Mouse (Mus musculus) heart, adult 2 months (tissue): ENCODE measurements around the gene Tnfrsf9. TPM values are rescaled to one million over a fixed set of nuclear protein-coding genes. Genes with fewer than 3 reads are reported as not detected.
"Not testable (repeated sequence)": the region's sequence is repeated elsewhere in the genome, so short reads cannot be mapped to it uniquely, and the experiment has no call there.

Source experiments
- DNase-seq, 2 experiments: peaks; one replicate each; pipeline ENCODE4 v3.0.0; 2021
- H3K27ac ChIP-seq: fragments of 200-600 bp; 2 replicates; pipeline ENCODE4 v1.8.1; 2022
- H3K27me3 ChIP-seq: fragments of 200-500 bp; 2 replicates; pipeline ENCODE4 v1.6.1; 2012; ENCODE audit warnings: mild to moderate bottlenecking, low read length, inconsistent platforms, mixed read lengths; ENCODE audit not compliant: control insufficient read depth, insufficient read depth
- H3K36me3 ChIP-seq: fragments of 200-500 bp; 2 replicates; pipeline ENCODE4 v1.6.1; 2012; ENCODE audit warnings: low read length, inconsistent platforms; ENCODE audit not compliant: control insufficient read depth, insufficient read depth
- H3K4me1 ChIP-seq: fragments of 200-500 bp; 2 replicates; pipeline ENCODE4 v1.6.1; 2011; ENCODE audit warnings: low read length; ENCODE audit not compliant: control insufficient read depth, insufficient read depth
- H3K4me3 ChIP-seq: fragments of 200-600 bp; 2 replicates; pipeline ENCODE4 v1.8.1; 2022
- H3K79me2 ChIP-seq: fragments of 200-500 bp; replicated peaks from 2 replicates; pipeline ENCODE4 v1.6.1; 2012; ENCODE audit warnings: mild to moderate bottlenecking, inconsistent platforms, low read length, moderate library complexity, mixed read lengths; ENCODE audit not compliant: control insufficient read depth, insufficient read depth
- H3K9ac ChIP-seq: fragments of 200-500 bp; 2 replicates; pipeline ENCODE4 v1.6.1; 2012; ENCODE audit warnings: low read depth, mild to moderate bottlenecking, control low read depth, inconsistent platforms, low read length, mixed read lengths
- CTCF ChIP-seq: fragments of 200-600 bp; IDR thresholded peaks from 2 replicates; pipeline ENCODE4 v1.8.1; 2022; ENCODE audit warnings: antibody characterized with exemption, mild to moderate bottlenecking, moderate library complexity
- EP300 ChIP-seq: fragments of 200-500 bp; IDR thresholded peaks from 2 replicates; pipeline ENCODE4 v1.6.1; 2011; ENCODE audit warnings: low read depth, low read length, control low read depth; ENCODE audit not compliant: insufficient read depth
- POLR2A ChIP-seq: fragments of 200-500 bp; IDR thresholded peaks from 2 replicates; pipeline ENCODE4 v1.6.1; 2011; ENCODE audit warnings: mild to moderate bottlenecking, low read depth, low read length, control low read depth; ENCODE audit not compliant: insufficient read depth
- WGBS: fragments of 180-500 bp; shearing (Covaris S2); methylation state at CpG from one replicate; pipeline ENCODE4 v1.1.7; 2018; 5-methylcytosine and 5-hydroxymethylcytosine counted together
- intact Hi-C: fragments of 180-260 bp; cut with DNase I; formaldehyde crosslinking; loops from one replicate; pipeline ENCODE4 v1.15.1; 2025
- polyA plus RNA-seq: library from polyadenylated mRNA; depleted of rRNA; stranded (reverse); fragments of >200 nt; gene quantifications from 2 replicates; pipeline ENCODE4 v1.2.3, GENCODE M21; 2012
- total RNA-seq, 2 experiments: library from RNA; stranded (reverse); gene quantifications; 2 replicates each; pipeline ENCODE4 v1.2.3; 2021

The Tnfrsf9 gene
- total and polyA plus RNA-seq, 3 experiments, result 0.12 to 0.18 (median 0.14) TPM

DNA sequence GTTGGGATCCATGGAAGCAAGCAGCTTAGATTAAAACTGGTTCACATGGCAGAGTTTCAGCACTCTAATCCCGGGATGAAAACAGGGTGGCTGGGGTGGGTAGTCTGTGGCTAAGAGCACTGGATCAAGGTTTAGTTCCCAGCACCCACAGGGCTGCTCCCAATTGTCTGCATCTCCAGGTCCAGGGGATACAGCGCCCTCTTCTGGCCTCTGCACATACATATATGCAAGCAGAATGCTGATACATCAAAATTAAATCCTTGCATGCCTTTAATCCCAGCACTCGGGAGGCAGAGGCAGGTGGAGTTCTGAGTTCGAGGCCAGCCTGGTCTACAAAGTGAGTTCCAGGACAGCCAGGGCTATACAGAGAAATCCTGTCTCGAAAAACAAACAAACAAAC lies 5.8 kb upstream of the Tnfrsf9 start:
- WGBS, result 74% methylated on average over 5 of the region's 5 CpGs
- H3K27ac ChIP-seq, H3K4me1 ChIP-seq, H3K4me3 ChIP-seq, DNase-seq, intact Hi-C loops, H3K79me2 ChIP-seq, H3K27me3 ChIP-seq, H3K9ac ChIP-seq, H3K36me3 ChIP-seq: not testable (repeated sequence)
- TF ChIP-seq CTCF, result peak; percentile 39

DNA sequence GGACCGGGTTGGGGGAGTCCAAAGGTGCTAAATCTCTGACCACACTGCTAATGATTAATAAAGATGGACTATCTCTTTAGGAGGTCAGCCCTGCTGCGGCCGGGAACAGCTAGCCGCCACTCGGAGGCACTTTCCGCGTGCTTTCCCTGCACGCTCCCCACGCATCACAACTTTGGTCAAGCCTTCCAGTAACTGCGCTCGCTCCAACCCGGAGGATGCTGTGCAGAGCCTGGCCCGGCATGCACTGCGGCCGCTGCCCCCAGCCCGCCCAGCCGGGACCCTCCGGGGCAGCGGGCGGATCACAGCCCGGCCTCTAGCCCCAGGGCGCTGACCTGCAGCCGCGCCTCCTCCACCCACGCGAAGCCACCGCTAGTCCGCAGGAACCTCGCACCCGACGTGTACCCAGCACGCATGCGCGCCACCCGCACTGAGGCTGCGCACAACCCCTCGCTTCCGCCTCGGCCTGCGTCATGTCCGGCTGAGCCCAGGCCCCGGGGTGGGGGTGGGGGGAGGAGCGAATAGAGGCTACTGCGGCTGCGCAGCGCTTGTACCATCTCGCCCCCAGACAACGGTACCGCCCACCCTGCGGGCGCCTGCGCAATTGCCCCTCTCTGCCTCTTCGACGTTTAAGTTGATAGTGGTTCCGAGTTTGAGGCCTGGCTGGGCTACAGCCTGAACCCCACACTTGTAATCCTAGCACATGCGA lies 4.8 kb upstream of the Tnfrsf9 start:
- Histone ChIP-seq H3K36me3 (no peaks in the 10 kb centered on the region), H3K27ac (peak overlapping the region; percentile 85), H3K4me1 (peaks cover 6% of the 10 kb centered on the region), H3K9ac (peak overlapping the region; percentile 78), H3K27me3 (no peaks in the 10 kb centered on the region), H3K79me2 (no peaks in the 10 kb centered on the region), H3K4me3 (peak overlapping the region; percentile 100)
- TF ChIP-seq CTCF (peak; percentile 55), EP300 (no peak), POLR2A (peak; percentile 83)
- intact Hi-C loops, result no loop called here
- peak; percentile 99 to 100 for DNase-seq
- WGBS, result under 1% methylated on average over 56 of the region's 56 CpGs

DNA sequence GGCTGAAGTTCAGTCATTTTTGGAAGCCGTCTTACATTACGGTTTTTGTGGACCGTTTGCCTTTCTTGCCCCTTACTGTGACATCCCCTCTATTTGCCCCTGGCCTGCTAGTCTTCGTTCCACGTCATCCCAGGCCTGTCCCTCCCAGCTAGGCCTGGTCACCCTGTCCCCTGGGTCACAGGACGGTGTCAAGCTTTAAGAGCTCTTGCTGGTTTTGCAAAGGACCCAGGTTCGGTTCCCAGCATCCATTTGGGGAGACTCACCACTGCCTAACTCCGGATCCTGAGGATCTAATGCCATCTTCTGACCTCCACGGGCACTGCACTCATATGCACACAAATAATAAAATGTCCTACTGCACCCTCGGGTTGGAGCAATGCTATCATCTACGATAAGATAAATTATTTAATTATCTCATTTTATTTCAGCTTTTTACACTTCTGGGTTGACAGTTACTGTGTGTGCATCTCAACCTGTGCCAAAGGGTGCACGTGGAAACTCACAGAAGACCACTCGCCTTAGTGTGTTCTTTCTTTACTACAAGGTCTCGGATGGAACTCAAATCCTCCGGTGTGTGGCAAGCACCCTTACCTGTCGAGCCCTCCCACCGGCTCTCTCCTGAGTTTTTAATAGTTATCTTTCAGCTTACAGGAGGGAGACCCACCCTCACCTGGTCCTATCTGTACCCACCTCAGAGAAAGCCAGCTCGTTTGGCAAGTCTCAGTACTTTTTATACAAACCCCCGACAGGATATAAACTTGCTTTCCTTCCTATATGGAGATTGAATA lies 4.0 kb upstream of the Tnfrsf9 start:
- Histone ChIP-seq H3K9ac (peak overlapping the region; percentile 39), H3K4me3 (peak overlapping the region; percentile 27), H3K27ac (peak overlapping the region; percentile 60), H3K36me3 (no peaks in the 10 kb centered on the region), H3K27me3 (no peaks in the 10 kb centered on the region), H3K79me2 (no peaks in the 10 kb centered on the region), H3K4me1 (peaks cover 11% of the 10 kb centered on the region)
- no peak for TF ChIP-seq EP300
- TF ChIP-seq POLR2A, result no peak
- no peak for TF ChIP-seq CTCF
- intact Hi-C loops, result no loop called here
- WGBS, result 83% methylated on average over 19 of the region's 19 CpGs
- no peak for DNase-seq

DNA sequence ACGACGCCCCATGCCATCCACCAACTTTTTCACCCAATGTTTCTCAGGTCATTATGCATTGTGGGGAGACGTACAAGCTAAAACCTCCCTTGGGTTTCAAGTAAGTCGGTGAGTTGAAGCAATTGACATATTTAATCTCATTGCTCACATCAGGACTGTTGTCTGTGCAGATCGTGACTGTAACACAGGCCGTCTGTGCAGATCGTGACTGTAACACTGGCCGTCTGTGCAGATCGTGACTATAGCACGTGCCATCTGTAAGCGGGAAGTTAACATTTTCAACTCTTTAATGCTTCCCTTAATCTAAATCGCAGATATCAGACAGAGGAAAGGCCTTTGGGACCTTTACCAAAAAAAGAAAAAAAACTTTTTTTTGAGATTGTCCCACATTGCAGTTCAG lies 619 bp upstream of the Tnfrsf9 start:
- Histone ChIP-seq H3K4me3 (peak overlapping the region; percentile 57), H3K36me3 (no peaks in the 10 kb centered on the region), H3K27ac (peak overlapping the region; percentile 95), H3K9ac (peak overlapping the region; percentile 82), H3K27me3 (no peaks in the 10 kb centered on the region), H3K79me2 (no peaks in the 10 kb centered on the region), H3K4me1 (peaks cover 11% of the 10 kb centered on the region)
- intact Hi-C loops, result no loop called here
- TF ChIP-seq EP300 (no peak), CTCF (no peak), POLR2A (no peak)
- 12% methylated on average over 12 of the region's 12 CpGs for WGBS
- DNase-seq, result no peak

DNA sequence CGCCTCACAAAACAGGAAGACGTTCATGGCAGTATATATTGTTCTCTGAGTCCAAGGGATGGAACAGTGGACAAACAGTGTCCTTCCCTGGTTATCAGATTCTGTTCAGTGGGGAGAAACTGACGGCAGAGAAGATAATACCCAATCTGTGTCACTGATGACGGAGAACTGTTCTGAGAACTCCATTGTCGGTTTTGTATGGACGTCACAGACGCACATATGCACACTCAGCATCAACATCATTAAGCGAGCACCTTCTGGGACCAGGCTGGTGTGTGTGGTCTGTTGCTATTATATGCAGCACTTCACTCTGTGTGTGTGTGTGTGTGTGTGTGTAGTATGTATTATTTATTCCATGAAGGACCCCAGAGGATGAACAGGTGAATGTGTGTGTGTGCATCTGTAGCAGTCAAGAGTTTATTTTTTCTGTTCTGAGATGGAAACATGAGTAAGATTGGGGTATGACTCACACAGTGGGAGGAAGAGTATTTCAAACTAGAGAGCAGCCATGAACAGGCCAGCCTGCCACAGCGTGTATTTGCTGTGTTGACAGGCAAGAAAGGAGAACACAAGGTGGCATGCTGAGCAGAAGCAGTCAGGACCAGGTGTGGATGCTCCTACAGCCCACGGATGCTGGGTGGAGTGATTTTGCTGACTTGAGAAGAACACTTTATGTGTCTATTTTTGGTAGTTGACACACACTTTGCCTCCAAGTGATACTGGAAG lies 982 bp downstream of the Tnfrsf9 start:
- DNase-seq, result no peak
- 38% methylated on average over 10 of the region's 10 CpGs for WGBS
- Histone ChIP-seq H3K36me3 (no peaks in the 10 kb centered on the region), H3K27me3 (no peaks in the 10 kb centered on the region), H3K79me2 (no peaks in the 10 kb centered on the region), H3K4me1 (peaks cover 7% of the 10 kb centered on the region), H3K4me3 (peak overlapping the region; percentile 57), H3K9ac (peak overlapping the region; percentile 70), H3K27ac (peak overlapping the region; percentile 95)
- intact Hi-C loops, result no loop called here
- no peak for TF ChIP-seq CTCF
- no peak for TF ChIP-seq POLR2A
- no peak for TF ChIP-seq EP300
